Mouse (Mus musculus) MEL (cell line): ENCODE data around the gene Wdcp. TPM values are rescaled to one million over a fixed set of nuclear protein-coding genes. Genes with fewer than 3 reads are reported as not detected.

Experiments
- DNase-seq: peaks from one replicate; pipeline ENCODE4 v3.0.0; 2011; ENCODE audit warnings: low read depth, low spot score
- H3K27ac ChIP-seq: 2 replicates; pipeline ENCODE4 v1.5.1; 2012; ENCODE audit warnings: low read depth, mild to moderate bottlenecking, control low read depth, low read length, moderate library complexity; ENCODE audit not compliant: control insufficient read depth
- H3K27me3 ChIP-seq, 2 experiments: fragments of 150-350 bp in 1 of 2; sonication (generic) in 1 of 2; 2 replicates each; pipeline ENCODE4 v1.6.1; 2012; ENCODE audit warnings: low read length in 2 of 2, mild to moderate bottlenecking in 2 of 2, improper control_type of control experiment in 1 of 2, moderate library complexity in 1 of 2; ENCODE audit not compliant: insufficient read depth in 2 of 2, control insufficient read depth in 1 of 2
- H3K36me3 ChIP-seq, 2 experiments: 2 replicates each; pipeline ENCODE4 v1.6.1; 2012 to 2014; ENCODE audit warnings: low read length in 2 of 2, improper control_type of control experiment in 1 of 2, inconsistent platforms in 1 of 2, mild to moderate bottlenecking in 1 of 2; ENCODE audit not compliant: insufficient read depth in 2 of 2, control insufficient read depth in 1 of 2
- H3K4me1 ChIP-seq, 2 experiments: fragments of 150-350 bp in 1 of 2; sonication (generic) in 1 of 2; 2 replicates each; pipeline ENCODE4 v1.6.1; 2012; ENCODE audit warnings: low read length in 2 of 2, improper control_type of control experiment in 1 of 2, mild to moderate bottlenecking in 1 of 2; ENCODE audit not compliant: insufficient read depth in 2 of 2, control insufficient read depth in 1 of 2
- H3K4me3 ChIP-seq, 2 experiments: fragments of 150-350 bp in 1 of 2; sonication (generic) in 1 of 2; 2 replicates each; pipeline ENCODE4 v1.5.1; 2012; ENCODE audit warnings: low read depth in 2 of 2, low read length in 2 of 2, mild to moderate bottlenecking in 2 of 2, moderate library complexity in 2 of 2, control low read depth in 1 of 2, improper control_type of control experiment in 1 of 2; ENCODE audit not compliant: control insufficient read depth in 1 of 2, insufficient read depth in 1 of 2
- H3K79me2 ChIP-seq: 2 replicates; pipeline ENCODE4 v1.6.1; 2012; ENCODE audit warnings: mild to moderate bottlenecking, low read length, moderate library complexity; ENCODE audit not compliant: control insufficient read depth, poor library complexity, insufficient read depth
- H3K9ac ChIP-seq: 2 replicates; pipeline ENCODE4 v1.6.1; 2012; ENCODE audit warnings: low read depth, mild to moderate bottlenecking, control low read depth, low read length, moderate library complexity; ENCODE audit not compliant: control insufficient read depth, poor library complexity, severe bottlenecking
- H3K9me3 ChIP-seq: fragments of 150-350 bp; sonication (generic); replicated peaks from 2 replicates; pipeline ENCODE4 v1.6.1; 2012; ENCODE audit warnings: mild to moderate bottlenecking, low read length, improper control_type of control experiment, moderate library complexity; ENCODE audit not compliant: insufficient read depth
- CHD1 ChIP-seq: IDR thresholded peaks from 2 replicates; pipeline ENCODE4 v1.6.1; 2012; ENCODE audit warnings: low read depth, mild to moderate bottlenecking, inconsistent platforms, low read length, improper control_type of control experiment
- CHD2 ChIP-seq: IDR thresholded peaks from 2 replicates; pipeline ENCODE4 v1.6.1; 2011; ENCODE audit warnings: low read length, improper control_type of control experiment
- CTCF ChIP-seq, 3 experiments: IDR thresholded peaks in 2 of 3; conservative IDR thresholded peaks in 1 of 3; 2 replicates each; pipeline ENCODE4 v1.5.1; 2011 to 2012; ENCODE audit warnings: low read length in 3 of 3, low read depth in 2 of 3, mild to moderate bottlenecking in 2 of 3, improper control_type of control experiment in 1 of 3, inconsistent platforms in 1 of 3, mixed read lengths in 1 of 3, moderate library complexity in 1 of 3; ENCODE audit not compliant: control insufficient read depth in 1 of 3, insufficient read depth in 1 of 3, poor library complexity in 1 of 3, severe bottlenecking in 1 of 3
- ELF1 ChIP-seq: IDR thresholded peaks from 2 replicates; pipeline ENCODE4 v1.6.1; 2014; ENCODE audit warnings: low read depth, mild to moderate bottlenecking, inconsistent platforms, low read length, improper control_type of control experiment, moderate library complexity
- GATA1 ChIP-seq: IDR thresholded peaks from 2 replicates; pipeline ENCODE4 v1.6.1; 2011; ENCODE audit warnings: low read depth, low read length, improper control_type of control experiment
- KAT2A ChIP-seq: conservative IDR thresholded peaks from 2 replicates; pipeline ENCODE4 v1.6.1; 2012; ENCODE audit warnings: low read depth, low read length, improper control_type of control experiment, inconsistent platforms
- MAFK ChIP-seq: IDR thresholded peaks from 2 replicates; pipeline ENCODE4 v1.6.1; 2011; ENCODE audit warnings: low read depth, mild to moderate bottlenecking, low read length, improper control_type of control experiment, borderline replicate concordance
- MAX ChIP-seq: IDR thresholded peaks from 2 replicates; pipeline ENCODE4 v1.6.1; 2011; ENCODE audit warnings: low read length, improper control_type of control experiment
- MXI1 ChIP-seq: IDR thresholded peaks from 2 replicates; pipeline ENCODE4 v1.6.1; 2011; ENCODE audit warnings: mild to moderate bottlenecking, low read depth, low read length, improper control_type of control experiment
- MYC ChIP-seq: IDR thresholded peaks from 2 replicates; pipeline ENCODE4 v1.6.1; 2011; ENCODE audit warnings: low read depth, mild to moderate bottlenecking, low read length, improper control_type of control experiment, moderate library complexity
- NELFE ChIP-seq: IDR thresholded peaks from 2 replicates; pipeline ENCODE4 v1.6.1; 2011; ENCODE audit warnings: low read depth, low read length, improper control_type of control experiment
- NRF1 ChIP-seq: IDR thresholded peaks from 2 replicates; pipeline ENCODE4 v1.6.1; 2014; ENCODE audit warnings: low read depth, mild to moderate bottlenecking, inconsistent platforms, low read length, improper control_type of control experiment, moderate library complexity; ENCODE audit not compliant: poor library complexity, insufficient read depth, severe bottlenecking
- POLR2A ChIP-seq, 2 experiments: IDR thresholded peaks; 2 replicates each; pipeline ENCODE4 v1.6.1; 2011 to 2012; ENCODE audit warnings: low read length in 2 of 2, mild to moderate bottlenecking in 2 of 2, control low read depth in 1 of 2, improper control_type of control experiment in 1 of 2, low read depth in 1 of 2, moderate library complexity in 1 of 2; ENCODE audit not compliant: control insufficient read depth in 1 of 2, insufficient read depth in 1 of 2, poor library complexity in 1 of 2
- POLR2AphosphoS2 ChIP-seq: IDR thresholded peaks from 2 replicates; pipeline ENCODE4 v1.6.1; 2011; ENCODE audit warnings: low read length, improper control_type of control experiment
- POLR2AphosphoS5 ChIP-seq: IDR thresholded peaks from 2 replicates; pipeline ENCODE4 v1.6.1; 2012; ENCODE audit warnings: low read depth, borderline replicate concordance, mild to moderate bottlenecking, inconsistent platforms, low read length, moderate library complexity, mixed read lengths
- SIN3A ChIP-seq: IDR thresholded peaks from 2 replicates; pipeline ENCODE4 v1.6.1; 2012; ENCODE audit warnings: low read length, improper control_type of control experiment, inconsistent platforms
- SMC3 ChIP-seq: IDR thresholded peaks from 2 replicates; pipeline ENCODE4 v1.6.1; 2011; ENCODE audit warnings: low read depth, low read length, improper control_type of control experiment
- TAL1 ChIP-seq: IDR thresholded peaks from 2 replicates; pipeline ENCODE4 v1.6.1; 2012; ENCODE audit warnings: mild to moderate bottlenecking, inconsistent platforms, low read length, moderate library complexity, mixed read lengths
- UBTF ChIP-seq: IDR thresholded peaks from 2 replicates; pipeline ENCODE4 v1.6.1; 2012; ENCODE audit warnings: low read depth, mild to moderate bottlenecking, inconsistent platforms, low read length, improper control_type of control experiment, moderate library complexity, borderline replicate concordance; ENCODE audit not compliant: insufficient read depth
- USF1 ChIP-seq: IDR thresholded peaks from 2 replicates; pipeline ENCODE4 v1.6.1; 2014; ENCODE audit warnings: low read depth, mild to moderate bottlenecking, inconsistent platforms, low read length, improper control_type of control experiment, moderate library complexity
- ZC3H11A ChIP-seq: IDR thresholded peaks from 2 replicates; pipeline ENCODE4 v1.6.1; 2012; ENCODE audit warnings: low read depth, mild to moderate bottlenecking, inconsistent platforms, low read length, improper control_type of control experiment
- ZKSCAN1 ChIP-seq: IDR thresholded peaks from 2 replicates; pipeline ENCODE4 v1.6.1; 2012; ENCODE audit warnings: low read depth, mild to moderate bottlenecking, inconsistent platforms, low read length, improper control_type of control experiment, moderate library complexity
- polyA plus RNA-seq, 2 experiments: library from polyadenylated mRNA; stranded (reverse) in 1 of 2; unstranded in 1 of 2; fragments of >175 nt in 1 of 2; fragments of >200 nt in 1 of 2; gene quantifications; 2 replicates each; pipeline versions ENCODE4 v1.2.1 to v1.2.4; 2012; ENCODE audit warnings: low replicate concordance in 2 of 2, low read depth in 1 of 2; ENCODE audit not compliant: insufficient read length in 2 of 2, insufficient read depth in 1 of 2, missing spikeins in 1 of 2
- total RNA-seq: library from RNA; depleted of rRNA; stranded (reverse); fragments of 300-350 nt; gene quantifications from 2 replicates; pipeline ENCODE4 v1.2.3, GENCODE M21; 2012

Wdcp gene
- total and polyA plus RNA-seq, 3 experiments = 12.6 to 16.5 TPM; not detected in 1

- TF ChIP-seq ZC3H11A (no peak), MAX (peak; percentile 44), CHD1 (no peak), NRF1 (0 out of 2 replicates have a peak, but pooled peaks have one; percentile 28), GATA1 (no peak), ZKSCAN1 (no peak), POLR2AphosphoS5 (no peak), KAT2A (no peak; the same call in 1 of the 2 replicates), NELFE (peak; percentile 96), MYC (peak; percentile 82), ELF1 (peak; percentile 97), SIN3A (peak; percentile 94), POLR2A (IDR thresholded peaks at IDR 0.05; ENCODE audit: control insufficient read depth in 1 of 2, insufficient read depth in 1 of 2, low read depth in 1 of 2, low read length in 2 of 2, poor library complexity in 1 of 2) (peak; percentile 61 to 96; a peak in 3 of 4 replicates), CHD2 (no peak), TAL1 (no peak), MAFK (no peak), MXI1 (peak; percentile 89), CTCF (IDR thresholded peaks at IDR 0.05 in 2 of 3, conservative IDR thresholded peaks at IDR 0.05 in 1 of 3; ENCODE audit: control insufficient read depth in 1 of 3, insufficient read depth in 1 of 3, low read depth in 2 of 3, low read length in 3 of 3, poor library complexity in 1 of 3, severe bottlenecking in 1 of 3) (no peak), USF1 (no peak), POLR2AphosphoS2 (peak; percentile 94), SMC3 (no peak), UBTF (no peak)
Observed at GRCm38 (mm10) chr12:4817361-4818101, 25.6 kb upstream of the Wdcp start, which contains the start of gene Sf3b6 (continued).

DNA sequence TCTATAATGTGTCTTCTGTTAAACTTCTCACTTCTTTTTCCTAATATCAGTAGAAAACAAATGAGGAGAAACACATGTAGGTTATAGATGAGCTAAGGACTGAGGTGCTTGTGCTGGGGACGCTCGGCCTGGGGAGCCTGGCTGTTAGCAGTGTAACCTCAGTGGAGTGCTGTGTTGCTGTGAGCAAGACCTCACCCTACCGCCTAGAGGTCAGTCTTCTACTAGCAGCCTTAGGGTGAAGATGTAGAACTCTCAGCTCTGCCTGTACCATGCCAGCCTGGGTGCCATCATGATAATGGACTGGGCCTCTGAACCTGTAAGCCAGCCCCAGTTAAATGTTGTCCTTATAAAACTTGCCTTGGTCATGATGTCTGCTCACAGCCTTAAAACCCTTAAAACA is 15.8 kb upstream of the Wdcp start:
- Histone ChIP-seq H3K36me3 (peaks cover 0 to 4% of the 10 kb centered on the region in 2 experiments; a peak in 1 of 4 replicates), H3K27me3 (no peaks in the 10 kb centered on the region), H3K27ac (no peak overlapping the region), H3K4me1 (no peaks in the 10 kb centered on the region), H3K9me3 (no peaks in the 10 kb centered on the region), H3K79me2 (no peaks in the 10 kb centered on the region), H3K9ac (no peak overlapping the region), H3K4me3 (no peak overlapping the region)
- no peak for TF ChIP-seq SMC3
- TF ChIP-seq ZC3H11A = no peak
- no peak for TF ChIP-seq NRF1
- no peak for TF ChIP-seq MXI1
- TF ChIP-seq MAFK = no peak
- TF ChIP-seq CHD2 = no peak
- no peak for TF ChIP-seq NELFE
- DNase-seq = no peak
